Mouse (Mus musculus): ENCODE results near the gene Szt2.

GRCm38 (mm10) chr4:118396433-118396832 is 12.6 kb downstream of the Szt2 start:
- TF ChIP-seq CTCF (IDR thresholded peaks at IDR 0.05; ENCODE audit: extremely low read depth, insufficient read depth, insufficient read length, insufficient replicate concordance) (no peak), POLR2A (IDR thresholded peaks at IDR 0.05; ENCODE audit: low read depth, low read length) (no peak)

All from spleen, adult 2 months (tissue).